Mouse (Mus musculus) heart, postnatal 0 days (tissue): ENCODE results near the gene Gm17428.

Experiments
- CTCF ChIP-seq: IDR thresholded peaks from 2 replicates; pipeline ENCODE4 v1.5.1; 2016; ENCODE audit warnings: antibody characterized with exemption, control low read depth, low read depth
- EP300 ChIP-seq: IDR thresholded peaks from 2 replicates; pipeline ENCODE4 v1.6.1; 2016; ENCODE audit warnings: antibody characterized with exemption, low read depth

DNA sequence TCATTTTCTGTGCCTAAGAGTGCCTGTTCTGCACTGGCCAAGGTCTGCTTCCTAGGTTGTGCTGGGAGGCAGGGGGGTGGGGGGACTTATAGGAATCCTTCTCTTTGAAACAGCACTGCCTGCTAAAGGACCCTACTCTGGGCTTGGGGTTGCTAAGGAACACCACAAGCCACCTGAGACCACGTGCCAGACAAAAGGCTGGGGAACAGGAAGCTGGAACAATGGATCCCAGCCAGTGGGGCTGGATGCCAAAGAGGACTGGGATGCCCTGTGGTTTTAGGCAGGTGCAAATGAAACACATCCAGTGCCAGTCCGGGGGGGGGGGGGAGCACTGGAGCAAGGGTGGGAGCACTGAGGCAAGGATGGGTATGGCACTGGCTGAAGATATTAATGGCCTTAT is 46.3 kb upstream of the Gm17428 start:
- TF ChIP-seq CTCF (no peak), EP300 (no peak)
